Mouse (Mus musculus) megakaryocyte, embryonic 14.5 days (primary cell): ENCODE results near the gene Mylip.

Source experiments
- FLI1 ChIP-seq: IDR thresholded peaks from 2 replicates; pipeline ENCODE4 v1.6.1; 2012; ENCODE audit warnings: low read length, inconsistent platforms, mixed read lengths
- GATA1 ChIP-seq: IDR thresholded peaks from 3 replicates; pipeline ENCODE4 v1.6.1; 2012; ENCODE audit warnings: mixed read lengths, low read length, inconsistent platforms, borderline replicate concordance

DNA sequence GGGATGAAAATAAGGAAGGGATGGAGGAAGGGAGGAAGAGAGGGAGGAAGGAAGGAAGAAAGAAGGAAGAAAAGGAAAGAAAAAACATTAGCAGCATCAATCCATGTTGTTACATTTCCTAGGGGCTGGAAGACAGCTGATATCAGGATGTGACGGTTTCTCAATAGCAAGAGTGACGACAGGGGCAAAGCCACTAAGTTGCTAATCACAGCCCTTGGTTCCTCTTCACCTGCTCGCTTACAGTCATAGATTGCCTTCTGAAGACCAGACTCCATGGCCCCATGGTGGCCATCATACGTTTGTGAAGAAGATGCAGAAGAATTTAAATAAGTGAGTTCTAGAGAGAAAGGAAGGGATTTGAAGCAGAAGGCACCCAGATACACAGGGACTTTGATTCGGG is 38.1 kb upstream of the Mylip start:
- no peak for TF ChIP-seq FLI1
- no peak for TF ChIP-seq GATA1
